Mouse (Mus musculus): ENCODE results near the gene Sorcs3.

- TF ChIP-seq CTCF (IDR thresholded peaks at IDR 0.05; ENCODE audit: control insufficient read depth, insufficient read depth, low read length) (no peak), POLR2A (IDR thresholded peaks at IDR 0.05; ENCODE audit: borderline replicate concordance, control insufficient read depth, low read depth, low read length) (no peak)
Observed at GRCm38 (mm10) chr19:48342770-48343169, 136.9 kb downstream of the Sorcs3 start.
